Mouse (Mus musculus) myocyte (in vitro differentiated cells): ENCODE data around the gene A630095N17Rik. TPM values are rescaled to one million over a fixed set of nuclear protein-coding genes. Genes with fewer than 3 reads are reported as not detected.

Experiments used
- H3K27me3 ChIP-seq: one replicate; pipeline ENCODE4 v1.6.1; 2011; ENCODE audit not compliant: control insufficient read depth, insufficient read depth, insufficient read length
- H3K36me3 ChIP-seq: one replicate; pipeline ENCODE4 v1.6.1; 2011; ENCODE audit not compliant: control insufficient read depth, insufficient read depth
- H3K4me2 ChIP-seq: one replicate; pipeline ENCODE4 v1.6.1; 2011; ENCODE audit warnings: low read depth, control low read depth
- H3K4me3 ChIP-seq: one replicate; pipeline ENCODE4 v1.5.1; 2011; ENCODE audit warnings: mild to moderate bottlenecking, control low read depth, moderate library complexity
- H3K79me2 ChIP-seq: one replicate; pipeline ENCODE4 v1.6.1; 2011; ENCODE audit not compliant: control insufficient read depth, insufficient read depth
- H3ac ChIP-seq: one replicate; pipeline ENCODE4 v1.6.1; 2011; ENCODE audit not compliant: control insufficient read depth, insufficient read length
- CEBPB ChIP-seq: IDR thresholded peaks from 2 replicates; pipeline ENCODE4 v1.6.1; 2011; ENCODE audit warnings: mild to moderate bottlenecking, moderate library complexity; ENCODE audit not compliant: poor library complexity, insufficient read depth, severe bottlenecking
- E2F4 ChIP-seq: IDR thresholded peaks from one replicate; pipeline ENCODE4 v1.6.1; 2011; ENCODE audit warnings: mild to moderate bottlenecking, control low read depth, moderate library complexity; ENCODE audit not compliant: insufficient read depth
- MAX ChIP-seq: IDR thresholded peaks from one replicate; pipeline ENCODE4 v1.6.1; 2011; ENCODE audit warnings: low read depth, mild to moderate bottlenecking, control low read depth
- MYOD1 ChIP-seq, 3 experiments: IDR thresholded peaks; one replicate each; pipeline ENCODE4 v1.6.1; 2011; ENCODE audit warnings: control low read depth in 2 of 3, low read depth in 2 of 3, mild to moderate bottlenecking in 2 of 3, moderate library complexity in 1 of 3; ENCODE audit not compliant: insufficient read length in 2 of 3, control insufficient read depth in 1 of 3
- MYOG ChIP-seq, 3 experiments: IDR thresholded peaks; one replicate each; pipeline ENCODE4 v1.6.1; 2011; ENCODE audit warnings: control low read depth in 2 of 3, low read depth in 2 of 3, mild to moderate bottlenecking in 2 of 3; ENCODE audit not compliant: insufficient read length in 2 of 3, control insufficient read depth in 1 of 3, insufficient read depth in 1 of 3
- POLR2A ChIP-seq: IDR thresholded peaks from one replicate; pipeline ENCODE4 v1.6.1; 2011; ENCODE audit warnings: low read depth, mild to moderate bottlenecking, control low read depth, moderate library complexity; ENCODE audit not compliant: insufficient read length
- POLR2AphosphoS2 ChIP-seq: IDR thresholded peaks from one replicate; pipeline ENCODE4 v1.6.1; 2011; ENCODE audit warnings: low read depth, control low read depth; ENCODE audit not compliant: insufficient read length
- REST ChIP-seq: IDR thresholded peaks from one replicate; pipeline ENCODE4 v1.6.1; 2011; ENCODE audit warnings: mild to moderate bottlenecking, control low read depth, moderate library complexity; ENCODE audit not compliant: insufficient read depth, insufficient read length
- SRF ChIP-seq: IDR thresholded peaks from one replicate; pipeline ENCODE4 v1.6.1; 2011; ENCODE audit warnings: low read depth; ENCODE audit not compliant: control insufficient read depth, insufficient read length
- TCF12 ChIP-seq: IDR thresholded peaks from one replicate; pipeline ENCODE4 v1.6.1; 2011; ENCODE audit warnings: mild to moderate bottlenecking, control low read depth; ENCODE audit not compliant: poor library complexity, insufficient read depth, severe bottlenecking
- TCF3 ChIP-seq: IDR thresholded peaks from one replicate; pipeline ENCODE4 v1.6.1; 2011; ENCODE audit warnings: low read depth, control low read depth; ENCODE audit not compliant: insufficient read length
- USF1 ChIP-seq: IDR thresholded peaks from one replicate; pipeline ENCODE4 v1.6.1; 2011; ENCODE audit warnings: low read depth, mild to moderate bottlenecking, control low read depth, moderate library complexity
- polyA plus RNA-seq: library from polyadenylated mRNA; unstranded; fragments of >200 nt; fragmentation: generic; extraction: Trizol; gene quantifications from one replicate; pipeline ENCODE4 v1.2.1, GENCODE M21; 2012; ENCODE audit warnings: missing spikeins

Gene A630095N17Rik
- polyA plus RNA-seq, 1 experiment = 0.11 TPM

- Histone ChIP-seq H3K36me3 (peaks cover 18% of the 10 kb centered on the region), H3K4me3 (peak overlapping the region; percentile 71), H3K79me2 (peaks cover 24% of the 10 kb centered on the region), H3K27me3 (no peaks in the 10 kb centered on the region), H3K4me2 (peak overlapping the region; percentile 95), H3ac (peak overlapping the region; percentile 2)
- peak in 2 of 3 experiments; percentile 94 to 97 for TF ChIP-seq MYOD1 (IDR thresholded peaks at IDR 0.05; ENCODE audit: control insufficient read depth in 1 of 3, insufficient read length in 2 of 3, low read depth in 2 of 3)
- TF ChIP-seq SRF = no peak
- peak; percentile 69 for TF ChIP-seq TCF12
- no peak for TF ChIP-seq REST
- peak; percentile 16 for TF ChIP-seq POLR2AphosphoS2
- no peak for TF ChIP-seq E2F4
- TF ChIP-seq POLR2A = peak; percentile 16
- TF ChIP-seq TCF3 = peak; percentile 26
- TF ChIP-seq MAX = no peak
- peak; percentile 6 to 86 (median 74) for TF ChIP-seq MYOG (IDR thresholded peaks at IDR 0.05; ENCODE audit: control insufficient read depth in 1 of 3, insufficient read depth in 1 of 3, insufficient read length in 2 of 3, low read depth in 2 of 3)
- TF ChIP-seq USF1 = peak; percentile 25
- TF ChIP-seq CEBPB = no peak
These were observed 13.5 kb downstream of the A630095N17Rik start for GRCm38 (mm10) chr1:75218227-75219001.

GRCm38 (mm10) chr1:75217893-75218226, 14.0 kb downstream of the A630095N17Rik start:
- TF ChIP-seq MAX (no peak), POLR2AphosphoS2 (no peak), MYOD1 (IDR thresholded peaks at IDR 0.05; ENCODE audit: control insufficient read depth in 1 of 3, insufficient read length in 2 of 3, low read depth in 2 of 3) (no peak), SRF (no peak), POLR2A (no peak), MYOG (IDR thresholded peaks at IDR 0.05; ENCODE audit: control insufficient read depth in 1 of 3, insufficient read depth in 1 of 3, insufficient read length in 2 of 3, low read depth in 2 of 3) (no peak), TCF12 (no peak), E2F4 (no peak)
- peak overlapping the region; percentile 95 for H3K4me2 ChIP-seq
- H3ac ChIP-seq = peak overlapping the region; percentile 2
- peak overlapping the region; percentile 71 for H3K4me3 ChIP-seq
- peaks cover 22% of the 10 kb centered on the region for H3K36me3 ChIP-seq
- peaks cover 24% of the 10 kb centered on the region for H3K79me2 ChIP-seq
- H3K27me3 ChIP-seq = no peaks in the 10 kb centered on the region

GRCm38 (mm10) chr1:75216797-75217585, 14.9 kb downstream of the A630095N17Rik start:
- peak overlapping the region; percentile 71 for H3K4me3 ChIP-seq
- peaks cover 33% of the 10 kb centered on the region for H3K79me2 ChIP-seq
- TF ChIP-seq POLR2AphosphoS2 (peak; percentile 68), SRF (no peak), MYOG (IDR thresholded peaks at IDR 0.05; ENCODE audit: control insufficient read depth in 1 of 3, insufficient read depth in 1 of 3, insufficient read length in 2 of 3, low read depth in 2 of 3) (no peak), TCF3 (no peak), CEBPB (no peak), TCF12 (no peak), E2F4 (no peak), MYOD1 (IDR thresholded peaks at IDR 0.05; ENCODE audit: control insufficient read depth in 1 of 3, insufficient read length in 2 of 3, low read depth in 2 of 3) (peak in 1 of 3 experiments; percentile 11), POLR2A (no peak), REST (no peak)
- H3K27me3 ChIP-seq = no peaks in the 10 kb centered on the region
- no peak overlapping the region for H3ac ChIP-seq
- peak overlapping the region; percentile 95 for H3K4me2 ChIP-seq
- H3K36me3 ChIP-seq = peaks cover 22% of the 10 kb centered on the region

GRCm38 (mm10) chr1:75215785-75216184, 16.1 kb downstream of the A630095N17Rik start:
- Histone ChIP-seq H3K27me3 (no peaks in the 10 kb centered on the region), H3ac (no peak overlapping the region), H3K79me2 (peaks cover 45% of the 10 kb centered on the region), H3K36me3 (peaks cover 22% of the 10 kb centered on the region), H3K4me3 (no peak overlapping the region), H3K4me2 (peak overlapping the region; percentile 95)
- no peak for TF ChIP-seq REST
- TF ChIP-seq POLR2A = peak; percentile 28
- peak; percentile 83 for TF ChIP-seq POLR2AphosphoS2
- peak in 1 of 3 experiments; percentile 51 for TF ChIP-seq MYOD1 (IDR thresholded peaks at IDR 0.05; ENCODE audit: control insufficient read depth in 1 of 3, insufficient read length in 2 of 3, low read depth in 2 of 3)
- TF ChIP-seq SRF = no peak
- TF ChIP-seq TCF12 = no peak
- TF ChIP-seq MYOG (IDR thresholded peaks at IDR 0.05; ENCODE audit: control insufficient read depth in 1 of 3, insufficient read depth in 1 of 3, insufficient read length in 2 of 3, low read depth in 2 of 3) = peak in 1 of 3 experiments; percentile 27
